Mouse (Mus musculus) liver, embryonic 12.5 days (tissue): ENCODE results near the gene Slit3. TPM values are rescaled to one million over a fixed set of nuclear protein-coding genes. Genes with fewer than 3 reads are reported as not detected.

Experiments used
- ATAC-seq: fragments of 200-750 bp; cut with Nextera tagmentation; 2 replicates; pipeline ENCODE4 v1.8.0; 2017; ENCODE audit warnings: moderate number of reproducible peaks, mild to moderate bottlenecking, moderate library complexity
- H3K27ac ChIP-seq: fragments of 300-500 bp; sonication (generic); 2 replicates; pipeline ENCODE4 v1.5.1; 2016; ENCODE audit warnings: mild to moderate bottlenecking
- H3K27me3 ChIP-seq: fragments of 300-500 bp; sonication (generic); replicated peaks from 2 replicates; pipeline ENCODE4 v1.6.1; 2016; ENCODE audit warnings: mild to moderate bottlenecking, moderate library complexity
- H3K36me3 ChIP-seq: fragments of 300-500 bp; sonication (generic); 2 replicates; pipeline ENCODE4 v1.6.1; 2016; ENCODE audit warnings: mild to moderate bottlenecking, moderate library complexity
- H3K4me1 ChIP-seq: fragments of 300-500 bp; sonication (generic); 2 replicates; pipeline ENCODE4 v1.6.1; 2016
- H3K4me2 ChIP-seq: fragments of 300-500 bp; sonication (generic); 2 replicates; pipeline ENCODE4 v1.6.1; 2016; ENCODE audit warnings: mild to moderate bottlenecking, moderate library complexity
- H3K4me3 ChIP-seq: fragments of 300-500 bp; sonication (generic); 2 replicates; pipeline ENCODE4 v1.5.1; 2016; ENCODE audit warnings: mild to moderate bottlenecking, moderate library complexity
- H3K9ac ChIP-seq: fragments of 300-500 bp; sonication (generic); 2 replicates; pipeline ENCODE4 v1.6.1; 2016; ENCODE audit warnings: mild to moderate bottlenecking, moderate library complexity
- H3K9me3 ChIP-seq: fragments of 300-500 bp; sonication (generic); replicated peaks from 2 replicates; pipeline ENCODE4 v1.6.1; 2016; ENCODE audit warnings: mild to moderate bottlenecking, moderate library complexity
- WGBS: fragments of 180-500 bp; shearing (Covaris S2); methylation state at CpG from one replicate; pipeline ENCODE4 v1.1.7; 2016; ENCODE audit not compliant: insufficient replicate concordance; 5-methylcytosine and 5-hydroxymethylcytosine counted together
- polyA plus RNA-seq: library from polyadenylated mRNA; unstranded; fragments of >200 nt; fragmentation: Nextera tagmentation; extraction: Ambion mirVana; gene quantifications from 2 replicates; pipeline ENCODE4 v1.2.1, GENCODE M21; 2016

The Slit3 gene
- polyA plus RNA-seq, 1 experiment from 2014 or later: 1.6 TPM

DNA sequence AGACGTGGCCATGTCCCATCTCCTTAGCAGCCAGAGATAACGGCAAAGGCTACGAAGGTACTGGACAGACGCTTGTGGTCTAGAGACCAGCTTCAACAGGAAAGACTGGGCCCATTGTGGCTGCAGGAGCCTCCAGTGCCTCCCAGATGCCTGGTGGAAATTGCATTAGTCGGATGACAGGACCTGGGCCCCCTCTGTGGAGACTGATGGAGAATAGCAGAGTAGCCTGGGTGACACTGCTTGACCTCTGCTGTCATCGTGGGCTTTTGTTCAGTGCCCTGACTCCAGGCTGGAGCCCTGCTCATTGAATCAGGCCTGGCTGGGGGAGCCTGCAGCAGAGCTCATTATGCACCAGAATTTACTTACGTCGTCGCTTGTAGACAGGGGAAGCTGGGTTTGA is 384.8 kb downstream of the Slit3 start:
- no peaks in the 10 kb centered on the region for H3K4me1 ChIP-seq
- no peak overlapping the region for H3K9ac ChIP-seq
- H3K27me3 ChIP-seq: peaks cover 26% of the 10 kb centered on the region
- H3K9me3 ChIP-seq: no peaks in the 10 kb centered on the region
- H3K36me3 ChIP-seq: no peaks in the 10 kb centered on the region
- H3K27ac ChIP-seq: no peak overlapping the region
- WGBS: 14% methylated on average over 9 of the region's 9 CpGs
- H3K4me2 ChIP-seq: no peak overlapping the region
- ATAC-seq: no peak
- no peak overlapping the region for H3K4me3 ChIP-seq

DNA sequence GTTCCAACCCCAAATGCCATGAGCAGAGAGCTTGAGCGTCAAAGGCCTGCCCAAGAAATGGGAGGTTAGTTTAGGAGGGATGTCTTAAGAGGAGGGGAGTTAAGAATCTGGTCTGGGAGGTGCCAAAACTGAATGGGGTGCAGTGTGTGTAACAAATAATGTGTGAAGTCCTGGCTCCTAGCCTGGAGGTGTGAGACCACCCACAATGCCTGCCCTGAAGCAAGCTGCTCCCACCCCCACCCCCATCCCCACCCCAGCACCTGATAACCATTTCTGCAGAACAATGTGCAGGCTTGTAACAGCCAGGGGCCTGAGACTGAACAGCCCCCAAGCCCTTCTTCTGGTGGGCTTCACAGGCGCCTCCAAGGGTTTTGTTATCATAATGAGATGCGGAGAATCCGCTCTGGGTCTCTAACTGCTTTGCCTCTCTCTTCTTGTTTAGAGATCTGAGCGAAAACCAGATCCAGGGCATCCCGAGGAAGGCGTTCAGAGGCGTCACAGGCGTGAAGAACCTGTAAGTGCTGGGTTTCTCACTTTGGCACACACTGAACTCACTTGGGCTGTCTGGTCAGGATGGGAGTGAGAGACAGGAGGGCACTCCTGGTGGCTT is 386.9 kb downstream of the Slit3 start:
- Histone ChIP-seq H3K36me3 (no peaks in the 10 kb centered on the region), H3K4me3 (no peak overlapping the region)
- no peak for ATAC-seq

DNA sequence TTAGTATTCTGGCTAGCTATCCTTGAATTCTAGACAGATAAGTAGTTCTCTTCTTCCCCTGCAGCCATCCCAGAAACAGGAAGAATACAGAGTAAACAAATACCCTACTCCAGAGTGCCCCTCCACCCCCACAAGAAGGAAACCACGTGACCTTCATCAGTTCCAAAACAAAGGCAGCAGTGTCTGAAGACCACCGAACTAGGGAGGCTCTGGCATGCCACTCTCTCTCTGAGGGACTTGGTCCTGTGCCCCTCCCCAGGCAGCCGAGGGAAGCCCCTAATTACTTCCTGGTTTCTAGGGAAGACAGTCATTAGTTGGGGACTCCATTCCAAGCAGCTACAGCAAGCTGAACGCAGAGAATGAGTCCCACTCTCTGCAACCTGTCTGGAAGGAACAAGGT is 391.7 kb downstream of the Slit3 start:
- Histone ChIP-seq H3K27me3 (no peaks in the 10 kb centered on the region), H3K4me3 (no peak overlapping the region), H3K9ac (no peak overlapping the region; the same call in 1 of the 2 replicates), H3K36me3 (no peaks in the 10 kb centered on the region), H3K4me2 (no peak overlapping the region), H3K27ac (no peak overlapping the region), H3K9me3 (no peaks in the 10 kb centered on the region), H3K4me1 (no peaks in the 10 kb centered on the region; the same call in 1 of the 2 replicates)
- WGBS: 13% methylated on average over 4 of the region's 4 CpGs
- no peak for ATAC-seq

More for the DNA sequence above, 386.9 kb downstream of the Slit3 start:
- H3K27ac ChIP-seq: no peak overlapping the region
- 49% methylated on average over 9 of the region's 9 CpGs for WGBS
- H3K27me3 ChIP-seq: peaks cover 14% of the 10 kb centered on the region
- H3K9me3 ChIP-seq: no peaks in the 10 kb centered on the region
- no peak overlapping the region for H3K9ac ChIP-seq
- no peak overlapping the region for H3K4me2 ChIP-seq
- no peaks in the 10 kb centered on the region for H3K4me1 ChIP-seq

DNA sequence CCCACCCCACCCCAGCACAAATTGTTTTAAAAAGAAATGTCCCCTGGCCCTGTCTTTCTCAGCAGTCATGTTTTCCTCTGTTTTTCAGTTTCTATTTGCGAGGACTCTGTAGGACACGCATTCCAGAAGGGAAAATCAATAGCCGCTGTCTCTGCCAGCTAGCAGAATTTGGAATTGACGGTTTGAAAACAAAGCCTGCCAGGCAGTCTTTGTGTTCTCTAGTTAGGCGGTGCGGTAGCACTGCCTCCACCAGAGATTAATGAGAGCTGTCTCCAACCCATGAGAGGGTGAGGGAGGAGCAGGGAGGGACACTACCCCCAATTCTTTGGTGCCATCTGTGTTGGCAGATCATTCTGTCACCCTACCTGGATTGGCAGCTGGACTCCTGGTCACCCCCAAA is 392.3 kb downstream of the Slit3 start:
- no peak for ATAC-seq
- Histone ChIP-seq H3K36me3 (no peaks in the 10 kb centered on the region), H3K9me3 (no peaks in the 10 kb centered on the region), H3K9ac (no peak overlapping the region), H3K4me2 (0 out of 2 replicates have a peak overlapping the region, but pooled peaks have one; percentile 12), H3K27me3 (no peaks in the 10 kb centered on the region), H3K4me1 (no peaks in the 10 kb centered on the region; the same call in 1 of the 2 replicates), H3K4me3 (no peak overlapping the region), H3K27ac (no peak overlapping the region)
- WGBS: 60% methylated on average over 6 of the region's 6 CpGs

DNA sequence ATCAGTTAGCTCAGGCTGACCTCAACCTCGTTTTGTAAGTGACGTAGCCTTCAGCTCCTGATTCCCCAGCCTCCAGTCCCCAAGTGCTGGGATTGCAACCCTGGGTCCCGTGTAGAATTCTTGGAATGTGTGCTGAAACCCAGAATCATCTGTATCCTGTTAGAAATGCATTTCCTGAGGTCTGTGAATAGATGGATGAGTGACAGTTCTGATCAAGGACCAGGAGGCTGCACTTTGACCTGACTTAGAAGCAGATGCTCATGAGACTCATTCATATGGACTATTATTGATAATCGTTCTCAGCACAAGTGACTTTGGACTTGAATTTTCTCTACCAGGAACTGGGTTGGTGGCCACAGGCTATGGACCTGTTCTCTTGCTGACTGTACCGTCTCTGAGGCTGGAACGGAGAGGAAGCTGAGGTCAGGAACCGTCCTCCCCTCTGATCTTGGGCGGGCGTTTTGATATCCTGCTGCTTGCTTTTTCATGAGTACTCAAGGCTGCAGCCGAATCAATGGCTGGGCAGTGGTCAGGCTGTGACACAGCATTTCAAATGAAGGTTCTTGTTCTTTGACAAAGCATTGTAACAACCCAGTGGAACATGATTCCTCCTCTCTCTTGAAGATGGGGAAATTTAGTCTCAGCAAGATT is 401.9 kb downstream of the Slit3 start:
- Histone ChIP-seq H3K27me3 (no peaks in the 10 kb centered on the region), H3K36me3 (no peaks in the 10 kb centered on the region), H3K4me1 (no peaks in the 10 kb centered on the region), H3K4me2 (no peak overlapping the region), H3K4me3 (no peak overlapping the region), H3K27ac (no peak overlapping the region), H3K9me3 (no peaks in the 10 kb centered on the region), H3K9ac (no peak overlapping the region)
- no peak for ATAC-seq
- 27% methylated on average over 10 of the region's 10 CpGs for WGBS

DNA sequence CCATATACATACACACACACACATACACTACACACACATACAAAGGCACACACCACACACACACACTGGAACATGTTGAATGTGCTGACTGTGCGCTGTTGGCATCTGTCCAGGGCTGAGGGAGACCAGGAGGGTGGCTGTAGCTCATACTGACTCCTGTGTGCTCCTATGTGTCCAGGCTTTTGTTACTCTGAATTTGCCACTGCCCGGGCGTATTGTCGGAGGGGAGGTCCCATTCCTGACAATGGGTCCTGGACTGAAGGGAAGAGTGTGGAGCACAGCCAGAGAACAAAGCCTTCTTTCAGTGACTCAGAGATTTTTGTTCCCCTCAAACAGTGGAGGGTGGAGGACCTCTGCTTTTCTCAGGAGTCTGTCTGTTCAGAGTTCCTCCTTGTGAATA is 402.7 kb downstream of the Slit3 start:
- Histone ChIP-seq H3K27ac (no peak overlapping the region), H3K36me3 (no peaks in the 10 kb centered on the region), H3K9me3 (no peaks in the 10 kb centered on the region), H3K4me2 (no peak overlapping the region), H3K4me3 (no peak overlapping the region), H3K9ac (no peak overlapping the region), H3K4me1 (no peaks in the 10 kb centered on the region), H3K27me3 (0 out of 2 replicates have a peak, but pooled peaks cover 4% of the 10 kb centered on the region)
- WGBS: 88% methylated on average over 4 of the region's 4 CpGs
- no peak for ATAC-seq

DNA sequence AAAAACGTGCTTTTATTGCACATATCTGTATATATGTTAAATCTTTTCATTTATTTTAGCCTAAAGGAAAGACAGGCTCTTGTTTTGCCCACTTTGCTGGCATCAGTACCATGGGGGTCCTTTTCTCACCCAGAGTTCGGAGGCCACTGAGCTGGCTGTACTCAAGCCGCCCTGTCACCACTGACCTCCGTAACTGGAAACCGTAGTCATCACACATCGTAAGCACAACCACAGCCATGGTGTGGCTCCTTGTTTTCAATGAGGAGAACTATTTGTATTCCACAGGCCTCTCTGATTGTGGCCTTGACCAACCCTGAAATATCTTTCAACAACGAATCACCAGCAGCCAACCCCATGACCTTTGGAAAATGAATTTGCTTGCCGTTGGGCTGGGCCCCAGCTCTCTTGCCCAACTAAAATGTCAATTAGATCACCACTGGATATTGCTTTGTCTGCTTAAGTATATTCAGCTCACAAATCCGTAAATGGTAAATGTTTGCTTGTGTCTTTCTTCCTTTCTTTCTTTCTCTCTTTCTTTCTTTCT is 405.3 kb downstream of the Slit3 start:
- 74% methylated on average over 9 of the region's 9 CpGs for WGBS
- Histone ChIP-seq H3K4me3 (no peak overlapping the region), H3K27ac (no peak overlapping the region), H3K9ac (no peak overlapping the region), H3K9me3 (no peaks in the 10 kb centered on the region), H3K4me1 (no peaks in the 10 kb centered on the region), H3K36me3 (no peaks in the 10 kb centered on the region), H3K4me2 (no peak overlapping the region), H3K27me3 (0 out of 2 replicates have a peak, but pooled peaks cover 4% of the 10 kb centered on the region)
- ATAC-seq: no peak

DNA sequence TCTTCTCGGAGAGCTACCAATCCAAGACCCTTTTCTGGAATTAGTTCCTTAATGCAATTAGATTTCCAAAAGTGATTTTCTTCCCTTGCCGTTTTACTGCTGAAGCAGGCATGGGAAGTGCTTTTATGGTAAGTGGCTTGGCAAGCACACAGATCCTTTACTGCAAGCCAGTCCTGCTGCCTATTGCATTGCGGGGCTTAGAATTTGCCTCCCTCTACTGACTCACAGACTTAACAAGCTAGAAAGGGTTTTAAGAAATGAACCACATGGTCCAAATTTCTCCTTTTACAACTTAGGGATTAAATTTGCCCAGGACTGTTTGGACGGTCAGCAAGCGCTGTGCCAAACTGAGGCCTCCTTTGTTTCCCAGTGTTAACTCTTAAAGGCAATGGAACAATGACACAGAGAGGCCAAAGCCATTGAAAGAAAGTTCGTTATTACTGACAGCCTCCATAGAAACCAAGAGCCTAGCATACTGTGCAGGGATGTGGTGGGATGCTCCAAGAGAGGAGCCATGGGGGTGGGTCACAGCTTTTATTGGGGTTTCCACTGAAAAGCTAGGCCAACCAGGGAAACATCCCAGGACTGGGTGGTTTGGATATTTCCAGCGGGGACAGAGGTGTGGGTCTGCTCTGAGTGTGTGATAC is 406.9 kb downstream of the Slit3 start:
- Histone ChIP-seq H3K9me3 (no peaks in the 10 kb centered on the region), H3K27me3 (0 out of 2 replicates have a peak, but pooled peaks cover 4% of the 10 kb centered on the region), H3K9ac (no peak overlapping the region), H3K4me1 (no peaks in the 10 kb centered on the region), H3K4me3 (no peak overlapping the region), H3K4me2 (no peak overlapping the region), H3K36me3 (no peaks in the 10 kb centered on the region), H3K27ac (no peak overlapping the region)
- 70% methylated on average over 7 of the region's 7 CpGs for WGBS
- ATAC-seq: no peak

DNA sequence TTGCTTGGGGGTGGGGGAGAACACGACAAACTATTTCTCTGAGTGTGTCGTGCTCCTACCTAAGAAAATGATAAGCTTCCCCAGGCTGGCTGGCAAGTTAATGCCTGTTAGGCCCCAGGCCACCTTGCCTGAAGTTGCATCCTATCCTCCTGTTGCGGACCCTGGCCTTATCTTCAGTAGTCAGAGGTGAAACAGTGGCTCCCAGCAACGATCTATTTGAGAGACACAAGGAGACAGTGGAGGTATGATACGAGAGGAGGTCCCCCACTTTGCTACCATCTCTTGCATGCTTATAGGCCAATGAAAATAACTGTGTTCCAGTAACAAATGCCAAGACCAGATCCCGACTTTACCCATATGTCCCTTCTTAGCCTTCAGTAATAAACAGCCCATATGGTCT is 414.0 kb downstream of the Slit3 start:
- Histone ChIP-seq H3K27ac (no peak overlapping the region), H3K9me3 (no peaks in the 10 kb centered on the region), H3K4me1 (0 out of 2 replicates have a peak, but pooled peaks cover 5% of the 10 kb centered on the region), H3K27me3 (no peaks in the 10 kb centered on the region; the same call in 1 of the 2 replicates), H3K4me2 (no peak overlapping the region), H3K4me3 (no peak overlapping the region), H3K9ac (no peak overlapping the region), H3K36me3 (no peaks in the 10 kb centered on the region)
- peak; percentile 46 for ATAC-seq
- 31% methylated on average over 6 of the region's 6 CpGs for WGBS

DNA sequence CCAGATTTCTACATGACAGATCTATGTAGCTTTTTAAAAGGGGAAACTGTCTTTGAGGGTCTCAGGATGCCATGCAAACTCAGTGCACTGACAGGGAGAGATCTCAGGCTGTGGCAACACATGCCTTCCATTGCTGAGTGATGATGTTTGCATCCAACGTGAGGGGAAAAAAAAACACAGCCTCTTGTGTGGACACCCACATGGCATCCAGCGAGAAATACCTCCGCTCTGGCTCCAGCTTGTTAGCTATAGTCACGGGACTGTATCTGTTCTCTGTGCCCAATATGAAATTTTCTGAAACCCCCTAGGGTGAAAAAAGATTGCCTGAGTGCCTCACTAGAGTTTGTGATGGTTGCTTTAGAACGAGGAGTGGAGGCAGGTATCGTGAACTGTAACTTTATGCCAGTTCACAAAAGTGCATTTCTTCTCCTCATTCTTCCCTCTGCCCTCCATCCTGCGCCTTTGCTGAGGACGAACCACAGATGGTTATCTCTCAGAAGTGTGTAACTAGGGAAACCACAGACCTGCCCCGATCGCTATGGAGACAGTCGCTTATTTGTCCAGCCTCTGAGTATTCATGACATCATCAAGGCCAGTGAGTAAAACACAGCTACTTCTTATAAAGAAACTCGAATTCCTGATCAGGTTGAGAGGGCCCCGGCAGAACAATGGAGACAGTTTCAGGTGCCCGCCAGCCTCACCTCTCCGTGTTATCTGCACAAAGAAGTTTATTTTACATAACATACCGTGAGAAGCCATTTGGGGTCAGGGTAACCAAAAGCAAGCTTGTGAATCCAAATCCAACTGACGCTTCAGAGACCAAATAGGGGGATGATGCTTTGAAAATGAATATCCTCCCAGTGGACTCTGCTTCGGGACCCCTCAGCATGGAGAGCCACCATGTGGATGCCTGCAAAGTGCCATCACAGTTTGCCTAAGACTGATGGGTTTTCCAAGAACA is 416.4 kb downstream of the Slit3 start:
- Histone ChIP-seq H3K4me2 (no peak overlapping the region), H3K27ac (no peak overlapping the region), H3K9me3 (no peaks in the 10 kb centered on the region), H3K27me3 (no peaks in the 10 kb centered on the region; the same call in 1 of the 2 replicates), H3K36me3 (no peaks in the 10 kb centered on the region), H3K4me1 (0 out of 2 replicates have a peak, but pooled peaks cover 5% of the 10 kb centered on the region), H3K4me3 (no peak overlapping the region), H3K9ac (no peak overlapping the region)
- 47% methylated on average over 18 of the region's 18 CpGs for WGBS
- ATAC-seq: no peak

DNA sequence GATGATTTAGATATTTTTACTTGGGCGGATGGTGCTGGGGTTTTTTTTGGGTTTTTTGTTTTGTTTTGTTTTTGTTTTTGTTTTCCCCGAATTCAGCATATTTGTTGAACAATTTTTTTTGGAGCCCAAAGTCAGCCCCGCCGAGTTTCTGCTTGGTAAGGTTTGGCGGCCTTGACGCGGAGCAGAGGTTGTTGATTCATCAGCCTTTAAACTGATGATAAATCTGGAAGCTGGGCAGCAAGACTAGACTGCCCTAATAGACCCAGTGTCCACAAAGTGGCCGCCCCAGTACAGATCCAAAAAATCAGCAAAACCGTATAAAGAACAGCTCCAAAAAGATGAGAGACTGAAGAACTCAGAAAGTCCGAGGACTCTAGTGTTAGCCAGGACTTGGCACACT is 421.7 kb downstream of the Slit3 start:
- no peak overlapping the region for H3K4me3 ChIP-seq

More for the DNA sequence above, 421.7 kb downstream of the Slit3 start:
- H3K27me3 ChIP-seq: peaks cover 36% of the 10 kb centered on the region
- no peak overlapping the region for H3K4me2 ChIP-seq
- H3K4me1 ChIP-seq: no peaks in the 10 kb centered on the region
- no peaks in the 10 kb centered on the region for H3K9me3 ChIP-seq
- no peak overlapping the region for H3K27ac ChIP-seq
- no peak overlapping the region for H3K9ac ChIP-seq
- 74% methylated on average over 10 of the region's 10 CpGs for WGBS
- no peak for ATAC-seq
- H3K36me3 ChIP-seq: no peaks in the 10 kb centered on the region
